Mouse (Mus musculus): ENCODE data around the gene Prkn.

- TF ChIP-seq USF1 (IDR thresholded peaks at IDR 0.05; ENCODE audit: low read depth, low read length) (no peak), MXI1 (IDR thresholded peaks at IDR 0.05; ENCODE audit: low read depth, low read length) (no peak), USF2 (IDR thresholded peaks at IDR 0.05; ENCODE audit: borderline replicate concordance in 1 of 2, insufficient read depth in 1 of 2, low read depth in 1 of 2, low read length in 2 of 2) (no peak), POLR2AphosphoS2 (IDR thresholded peaks at IDR 0.05; ENCODE audit: low read length) (no peak), MAFK (IDR thresholded peaks at IDR 0.05; ENCODE audit: borderline replicate concordance, low read depth, low read length) (no peak), SMC3 (IDR thresholded peaks at IDR 0.05; ENCODE audit: low read depth, low read length) (no peak), CTCF (IDR thresholded peaks at IDR 0.05 in 2 of 3, conservative IDR thresholded peaks at IDR 0.05 in 1 of 3; ENCODE audit: control insufficient read depth in 1 of 3, insufficient read depth in 1 of 3, low read depth in 2 of 3, low read length in 3 of 3, poor library complexity in 1 of 3, severe bottlenecking in 1 of 3) (no peak)
Observed at GRCm38 (mm10) chr17:11411414-11411813, 571.2 kb downstream of the Prkn start.

All from MEL (cell line).